Mouse (Mus musculus) intestine, embryonic 15.5 days (tissue): ENCODE measurements at regions not wholly inside any gene's neighbourhood (a gene's known extent, or its start where the extent isn't known, plus 50 kb on each side); places are given as distances from the start of the nearest gene placed in this dataset.
"Not testable (repeated sequence)": the region's sequence is repeated elsewhere in the genome, so short reads cannot be mapped to it uniquely, and the experiment has no call there.

Experiments used
- ATAC-seq: fragments of 200-750 bp; cut with Nextera tagmentation; 2 replicates; pipeline ENCODE4 v1.8.0; 2017; ENCODE audit warnings: moderate TSS enrichment, moderate library complexity
- H3K27ac ChIP-seq: fragments of 300-500 bp; sonication (generic); 2 replicates; pipeline ENCODE4 v1.5.1; 2015; ENCODE audit warnings: mild to moderate bottlenecking, inconsistent platforms
- H3K27me3 ChIP-seq: fragments of 300-500 bp; sonication (generic); replicated peaks from 2 replicates; pipeline ENCODE4 v1.6.1; 2015; ENCODE audit warnings: inconsistent platforms
- H3K36me3 ChIP-seq: fragments of 300-500 bp; sonication (generic); 2 replicates; pipeline ENCODE4 v1.6.1; 2015; ENCODE audit warnings: inconsistent platforms
- H3K4me1 ChIP-seq: fragments of 300-500 bp; sonication (generic); replicated peaks from 2 replicates; pipeline ENCODE4 v1.6.1; 2015; ENCODE audit warnings: inconsistent platforms
- H3K4me2 ChIP-seq: fragments of 300-500 bp; sonication (generic); replicated peaks from 2 replicates; pipeline ENCODE4 v1.6.1; 2015; ENCODE audit warnings: mild to moderate bottlenecking, inconsistent platforms
- H3K4me3 ChIP-seq: fragments of 300-500 bp; sonication (generic); replicated peaks from 2 replicates; pipeline ENCODE4 v1.5.1; 2015; ENCODE audit warnings: inconsistent platforms
- H3K9ac ChIP-seq: fragments of 300-500 bp; sonication (generic); 2 replicates; pipeline ENCODE4 v1.6.1; 2015; ENCODE audit warnings: inconsistent platforms
- H3K9me3 ChIP-seq: fragments of 300-500 bp; sonication (generic); 2 replicates; pipeline ENCODE4 v1.6.1; 2016; ENCODE audit warnings: inconsistent platforms
- WGBS: fragments of 180-500 bp; shearing (Covaris S2); methylation state at CpG from one replicate; pipeline ENCODE4 v1.1.7; 2015; 5-methylcytosine and 5-hydroxymethylcytosine counted together

GRCm38 (mm10) chr9:116462232-116462631 lies 287.1 kb upstream of the Tgfbr2 start:
- H3K4me2 ChIP-seq: no peak overlapping the region
- no peaks in the 10 kb centered on the region for H3K27me3 ChIP-seq
- no peak overlapping the region for H3K4me3 ChIP-seq
- no peak overlapping the region for H3K27ac ChIP-seq
- H3K9ac ChIP-seq: no peak overlapping the region
- no peaks in the 10 kb centered on the region for H3K36me3 ChIP-seq
- no peaks in the 10 kb centered on the region for H3K9me3 ChIP-seq
- no peaks in the 10 kb centered on the region for H3K4me1 ChIP-seq
- no peak for ATAC-seq
- 73% methylated on average over 2 of the region's 2 CpGs for WGBS

GRCm38 (mm10) chr9:116460022-116460421 lies 284.9 kb upstream of the Tgfbr2 start:
- Histone ChIP-seq H3K4me3 (no peak overlapping the region), H3K4me1 (no peaks in the 10 kb centered on the region), H3K36me3 (no peaks in the 10 kb centered on the region), H3K27ac (no peak overlapping the region), H3K9me3 (no peaks in the 10 kb centered on the region), H3K4me2 (no peak overlapping the region), H3K27me3 (no peaks in the 10 kb centered on the region), H3K9ac (no peak overlapping the region)
- no peak for ATAC-seq
- WGBS: 73% methylated on average over 2 of the region's 2 CpGs

GRCm38 (mm10) chr9:116452050-116452449 lies 276.9 kb upstream of the Tgfbr2 start:
- Histone ChIP-seq H3K4me1 (no peaks in the 10 kb centered on the region), H3K36me3 (no peaks in the 10 kb centered on the region), H3K27me3 (no peaks in the 10 kb centered on the region), H3K27ac (no peak overlapping the region), H3K9me3 (no peaks in the 10 kb centered on the region), H3K4me3 (no peak overlapping the region), H3K9ac (no peak overlapping the region), H3K4me2 (no peak overlapping the region)
- 93% methylated on average over 4 of the region's 4 CpGs for WGBS
- ATAC-seq: no peak

- no peak for ATAC-seq
- H3K9ac ChIP-seq: no peak overlapping the region
- H3K4me3 ChIP-seq: no peak overlapping the region
- no peak overlapping the region for H3K4me2 ChIP-seq
- no peaks in the 10 kb centered on the region for H3K9me3 ChIP-seq
- H3K27me3 ChIP-seq: no peaks in the 10 kb centered on the region
- WGBS: 86% methylated on average over 4 of the region's 4 CpGs
- no peaks in the 10 kb centered on the region for H3K36me3 ChIP-seq
- no peak overlapping the region for H3K27ac ChIP-seq
- no peaks in the 10 kb centered on the region for H3K4me1 ChIP-seq
Measured at GRCm38 (mm10) chr9:116450829-116451228, 275.7 kb upstream of the Tgfbr2 start.

GRCm38 (mm10) chr9:116447734-116448133 lies 272.6 kb upstream of the Tgfbr2 start:
- no peaks in the 10 kb centered on the region for H3K4me1 ChIP-seq
- no peak overlapping the region for H3K4me3 ChIP-seq
- no peaks in the 10 kb centered on the region for H3K9me3 ChIP-seq
- no peak overlapping the region for H3K27ac ChIP-seq
- ATAC-seq: no peak
- H3K9ac ChIP-seq: no peak overlapping the region
- H3K36me3 ChIP-seq: no peaks in the 10 kb centered on the region
- no peaks in the 10 kb centered on the region for H3K27me3 ChIP-seq
- 82% methylated on average over 6 of the region's 6 CpGs for WGBS
- H3K4me2 ChIP-seq: no peak overlapping the region

- Histone ChIP-seq H3K27ac (no peak overlapping the region), H3K9ac (no peak overlapping the region), H3K4me1 (no peaks in the 10 kb centered on the region), H3K4me2 (no peak overlapping the region), H3K27me3 (no peaks in the 10 kb centered on the region), H3K36me3 (no peaks in the 10 kb centered on the region), H3K4me3 (no peak overlapping the region), H3K9me3 (no peaks in the 10 kb centered on the region)
- 77% methylated on average over 1 of the region's 1 CpGs for WGBS
- no peak for ATAC-seq
Measured at GRCm38 (mm10) chr9:116438580-116438979, 263.4 kb upstream of the Tgfbr2 start.

GRCm38 (mm10) chr9:116434414-116434813 lies 259.3 kb upstream of the Tgfbr2 start:
- Histone ChIP-seq H3K36me3 (no peaks in the 10 kb centered on the region), H3K9me3 (no peaks in the 10 kb centered on the region), H3K4me3 (no peak overlapping the region), H3K27me3 (no peaks in the 10 kb centered on the region), H3K4me1 (no peaks in the 10 kb centered on the region), H3K9ac (no peak overlapping the region), H3K4me2 (no peak overlapping the region), H3K27ac (no peak overlapping the region)
- ATAC-seq: no peak
- 49% methylated on average over 1 of the region's 1 CpGs for WGBS

- Histone ChIP-seq H3K4me3 (no peak overlapping the region), H3K27ac (no peak overlapping the region)
- 80% methylated on average over 4 of the region's 4 CpGs for WGBS
Measured at GRCm38 (mm10) chr9:116429061-116429460, 253.9 kb upstream of the Tgfbr2 start.

GRCm38 (mm10) chr9:116428475-116428874 lies 253.3 kb upstream of the Tgfbr2 start:
- Histone ChIP-seq H3K4me1 (no peaks in the 10 kb centered on the region), H3K9ac (no peak overlapping the region), H3K9me3 (no peaks in the 10 kb centered on the region), H3K4me3 (no peak overlapping the region), H3K27ac (no peak overlapping the region), H3K27me3 (no peaks in the 10 kb centered on the region), H3K4me2 (no peak overlapping the region), H3K36me3 (no peaks in the 10 kb centered on the region)
- WGBS: 27% methylated on average over 6 of the region's 6 CpGs
- ATAC-seq: no peak

More at GRCm38 (mm10) chr9:116429061-116429460, 253.9 kb upstream of the Tgfbr2 start:
- no peaks in the 10 kb centered on the region for H3K36me3 ChIP-seq
- H3K4me1 ChIP-seq: no peaks in the 10 kb centered on the region
- H3K27me3 ChIP-seq: no peaks in the 10 kb centered on the region
- no peaks in the 10 kb centered on the region for H3K9me3 ChIP-seq
- no peak overlapping the region for H3K4me2 ChIP-seq
- no peak overlapping the region for H3K9ac ChIP-seq
- no peak for ATAC-seq

GRCm38 (mm10) chr9:116427278-116427677 lies 252.1 kb upstream of the Tgfbr2 start:
- no peak overlapping the region for H3K4me3 ChIP-seq
- H3K27ac ChIP-seq: no peak overlapping the region
- no peak for ATAC-seq
- no peaks in the 10 kb centered on the region for H3K27me3 ChIP-seq
- no peaks in the 10 kb centered on the region for H3K4me1 ChIP-seq
- H3K9ac ChIP-seq: no peak overlapping the region
- H3K36me3 ChIP-seq: no peaks in the 10 kb centered on the region
- WGBS: 58% methylated on average over 6 of the region's 6 CpGs
- H3K9me3 ChIP-seq: no peaks in the 10 kb centered on the region
- H3K4me2 ChIP-seq: no peak overlapping the region

GRCm38 (mm10) chr9:116426269-116426999 lies 251.3 kb upstream of the Tgfbr2 start:
- ATAC-seq: no peak
- Histone ChIP-seq H3K9me3 (no peaks in the 10 kb centered on the region), H3K36me3 (no peaks in the 10 kb centered on the region), H3K9ac (no peak overlapping the region), H3K27me3 (no peaks in the 10 kb centered on the region), H3K4me3 (no peak overlapping the region), H3K4me2 (no peak overlapping the region), H3K4me1 (no peaks in the 10 kb centered on the region), H3K27ac (no peak overlapping the region)
- WGBS: 34% methylated on average over 19 of the region's 19 CpGs

GRCm38 (mm10) chr9:116425400-116425799 lies 250.2 kb upstream of the Tgfbr2 start:
- not testable (repeated sequence) for H3K4me1 ChIP-seq, H3K9me3 ChIP-seq, H3K27me3 ChIP-seq, H3K4me3 ChIP-seq, H3K4me2 ChIP-seq, H3K27ac ChIP-seq, H3K9ac ChIP-seq, H3K36me3 ChIP-seq, ATAC-seq
- WGBS: 89% methylated on average over 9 of the region's 9 CpGs

- H3K4me3 ChIP-seq: no peak overlapping the region
- H3K9ac ChIP-seq: no peak overlapping the region
- no peaks in the 10 kb centered on the region for H3K27me3 ChIP-seq
- no peaks in the 10 kb centered on the region for H3K36me3 ChIP-seq
- H3K27ac ChIP-seq: no peak overlapping the region
- no peaks in the 10 kb centered on the region for H3K4me1 ChIP-seq
- H3K9me3 ChIP-seq: no peaks in the 10 kb centered on the region
- no peak for ATAC-seq
- 60% methylated on average over 4 of the region's 4 CpGs for WGBS
- H3K4me2 ChIP-seq: no peak overlapping the region
Measured at GRCm38 (mm10) chr9:116415021-116415420, 239.9 kb upstream of the Tgfbr2 start.
